Mouse (Mus musculus) thymus, postnatal 4 days (tissue): Measurements from ENCODE around the gene Duoxa1.

Experiments
- DNase-seq: peaks from one replicate; pipeline ENCODE4 v3.0.0; 2021

Duoxa1 gene

DNA sequence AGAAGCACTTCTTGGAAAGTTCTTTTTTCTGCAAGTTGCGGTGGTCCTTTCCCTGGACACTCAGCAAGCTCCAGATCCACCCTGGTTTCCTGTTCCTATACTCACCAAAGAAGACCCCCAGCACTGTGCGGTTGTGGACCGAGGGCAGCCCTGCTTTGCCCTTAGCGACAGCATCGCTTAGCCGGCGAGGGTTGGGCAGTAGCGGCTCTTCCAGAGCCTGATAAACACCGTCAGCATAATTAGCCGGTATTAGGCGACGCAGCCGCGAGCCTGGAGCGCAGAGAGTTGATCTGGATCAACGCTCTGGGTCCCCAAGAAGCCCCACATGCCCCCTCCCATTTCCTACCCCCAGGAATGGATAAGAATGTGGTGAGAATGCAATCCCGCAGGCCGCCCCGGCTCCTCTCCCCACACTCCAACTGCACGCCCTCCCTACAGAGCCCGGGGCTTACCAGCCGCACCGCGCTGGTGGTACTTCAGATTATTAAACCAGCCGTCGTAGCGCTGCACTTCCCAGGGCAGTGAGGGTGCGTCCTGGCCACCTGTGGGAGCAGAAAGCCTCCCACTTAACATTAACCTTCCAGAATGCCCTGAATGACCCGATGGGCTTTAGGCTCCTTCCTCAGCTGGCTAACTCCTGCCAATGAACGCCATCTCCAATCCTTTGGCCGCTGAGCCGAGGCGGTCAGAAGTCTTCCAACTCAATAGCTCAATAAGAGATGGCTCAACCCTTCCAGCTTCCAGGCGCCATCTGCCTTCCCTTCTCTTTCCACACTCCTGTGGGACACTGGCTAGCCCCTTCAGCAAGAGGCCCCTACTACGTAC lies 16.0 kb downstream of the Duoxa1 start:
- DNase-seq, result no peak

DNA sequence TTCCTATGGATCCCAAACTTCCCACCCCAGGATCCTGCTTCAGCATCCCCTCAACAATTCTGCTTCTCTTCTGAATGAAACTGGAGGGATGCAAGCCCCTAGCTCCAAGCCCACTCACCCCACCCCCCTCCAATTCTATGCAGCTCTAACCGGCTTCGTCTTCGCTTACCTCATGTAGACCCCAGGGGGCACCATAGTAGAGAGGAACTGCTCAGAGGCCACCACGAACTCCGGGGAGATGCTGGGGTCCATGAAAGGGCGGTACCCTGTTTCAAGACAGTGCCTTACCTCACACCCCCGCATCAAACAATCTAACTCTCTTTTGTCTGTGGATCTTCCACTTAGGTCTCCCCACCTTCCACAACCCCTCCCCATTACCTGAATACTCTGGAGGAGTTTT lies 18.6 kb downstream of the Duoxa1 start:
- peak; percentile 61 for DNase-seq

DNA sequence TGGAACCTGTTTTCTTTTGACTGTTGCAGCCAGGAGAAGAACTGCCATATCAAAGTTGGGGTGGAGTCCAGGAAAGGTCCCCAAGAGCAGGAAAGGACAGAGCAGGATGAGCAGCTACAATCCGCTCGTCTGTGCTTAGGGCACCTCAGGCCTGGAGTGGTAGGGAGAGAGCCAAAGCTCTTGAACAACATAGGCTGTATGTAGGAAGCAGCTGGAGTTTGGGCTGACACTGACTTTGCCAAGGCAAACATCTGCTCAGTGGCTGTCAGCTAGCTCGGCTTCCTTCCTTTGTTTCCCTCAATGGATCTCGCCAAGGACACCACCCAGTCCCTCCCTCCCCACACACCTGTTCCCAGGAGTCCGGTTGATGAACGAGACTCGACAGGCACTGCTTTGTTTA lies 27.4 kb downstream of the Duoxa1 start:
- no peak for DNase-seq

DNA sequence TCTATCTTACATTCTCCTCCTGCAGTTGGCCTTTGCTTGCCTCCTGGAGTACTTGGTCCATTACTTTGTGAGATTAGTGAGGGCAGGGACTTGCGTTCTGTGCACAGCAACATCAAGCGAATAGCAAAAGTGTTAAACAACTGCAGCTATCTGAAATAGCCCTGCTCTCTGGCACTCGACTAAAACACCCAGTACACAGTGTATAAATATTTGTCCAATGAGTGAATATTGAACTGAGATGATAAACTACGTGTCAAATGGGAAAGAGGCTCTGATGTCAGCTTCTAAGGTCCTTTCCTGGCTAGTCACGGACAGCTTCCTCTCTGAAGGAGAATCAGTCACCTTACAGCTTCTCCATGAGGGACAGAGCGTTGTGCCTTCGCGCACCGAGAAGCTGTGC lies 29.4 kb downstream of the Duoxa1 start:
- no peak for DNase-seq

DNA sequence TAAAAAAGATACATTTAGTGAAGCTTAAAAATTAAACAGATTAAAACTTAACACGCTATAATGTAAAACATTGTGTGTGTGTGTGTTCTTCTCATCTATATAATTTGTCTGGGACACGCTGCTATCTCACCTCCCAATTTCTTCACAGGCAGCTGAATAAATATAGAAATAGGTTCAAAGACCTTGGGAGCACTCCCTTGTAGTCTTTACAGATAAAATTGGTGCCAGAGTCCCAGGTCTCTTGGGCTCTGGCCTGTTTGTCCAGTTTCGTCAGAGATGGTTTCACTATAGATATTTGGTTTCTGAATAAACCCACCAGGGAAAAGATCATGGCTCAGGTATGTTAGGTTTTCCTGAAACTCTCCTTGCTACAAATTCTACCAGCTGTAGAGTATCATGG lies 34.8 kb downstream of the Duoxa1 start:
- no peak for DNase-seq

DNA sequence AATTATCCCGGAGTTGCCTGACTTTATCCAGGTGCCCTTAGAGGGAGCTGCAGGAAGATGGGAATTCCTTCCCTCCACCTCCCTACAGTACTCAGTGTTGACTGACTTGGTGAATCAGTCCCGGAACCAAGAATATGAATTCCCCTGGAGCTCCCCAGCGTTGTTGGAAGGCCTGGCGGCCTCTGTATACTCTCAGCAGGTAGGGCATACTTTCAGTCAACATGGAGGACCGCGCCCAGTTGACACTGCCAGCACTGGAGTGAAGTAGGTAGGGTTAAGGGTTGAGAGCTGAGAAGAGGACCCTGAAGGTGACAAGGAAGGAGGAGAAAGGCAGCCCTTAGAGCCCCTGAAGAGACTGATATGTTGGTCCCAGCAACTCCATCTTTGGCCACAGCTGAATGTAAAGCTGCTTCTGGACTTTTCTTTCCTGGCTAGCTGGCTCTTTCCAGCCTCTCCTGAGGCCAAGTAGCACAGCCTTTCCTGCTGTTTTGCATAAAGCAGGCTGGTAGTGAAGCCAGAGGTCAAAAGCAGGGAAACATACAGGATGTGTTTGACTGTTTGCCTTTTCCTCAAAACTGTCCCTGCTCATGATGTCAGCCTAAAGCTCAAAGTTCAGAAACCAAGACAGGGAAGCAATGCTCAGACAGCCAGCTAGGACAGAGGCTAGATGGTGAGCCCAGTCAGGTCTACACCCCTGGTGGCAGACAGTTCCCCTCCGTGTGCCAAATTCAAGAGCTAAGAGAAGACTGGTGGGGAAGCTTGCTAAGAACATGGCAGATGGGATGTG lies 46.9 kb downstream of the Duoxa1 start:
- DNase-seq, result no peak

DNA sequence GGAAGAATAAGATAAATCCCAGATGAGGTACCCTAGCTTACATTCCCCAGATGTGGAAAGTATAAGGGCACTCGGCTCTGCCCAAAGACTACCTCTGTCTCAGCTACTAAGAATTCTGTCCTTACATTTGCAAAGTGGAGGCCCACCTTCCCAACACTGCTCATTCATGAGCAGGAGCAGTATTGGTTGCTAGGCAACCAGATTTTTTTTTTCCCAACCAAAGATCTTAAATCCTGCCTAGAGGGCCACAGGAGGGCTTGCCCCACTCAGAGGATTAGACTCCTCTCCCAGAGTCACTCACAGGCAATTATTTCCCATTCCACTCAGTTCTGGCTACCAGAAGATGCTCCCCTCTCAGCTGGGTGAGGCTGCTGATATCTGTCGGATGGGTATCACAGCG lies 48.8 kb downstream of the Duoxa1 start:
- no peak for DNase-seq

DNA sequence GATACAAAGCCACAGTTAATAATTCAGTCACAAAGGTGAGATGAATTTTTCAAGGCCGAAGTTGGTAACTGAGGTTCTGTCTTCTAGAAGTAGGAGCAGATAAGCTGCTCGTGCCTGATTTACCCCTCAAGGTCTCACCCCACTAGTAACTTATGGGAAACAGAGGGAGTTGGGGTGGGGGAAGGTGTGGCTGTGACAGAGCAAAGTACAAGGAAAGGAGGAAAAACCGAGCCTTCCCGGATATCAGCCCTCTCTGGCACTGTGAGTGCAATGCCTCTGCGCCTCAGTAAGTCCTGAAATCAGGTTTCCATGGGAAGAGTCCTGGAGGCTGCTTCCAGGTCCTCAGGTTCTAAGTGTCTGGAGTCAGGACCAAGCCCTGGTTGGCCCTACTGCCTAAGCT lies 52.8 kb downstream of the Duoxa1 start:
- no peak for DNase-seq

DNA sequence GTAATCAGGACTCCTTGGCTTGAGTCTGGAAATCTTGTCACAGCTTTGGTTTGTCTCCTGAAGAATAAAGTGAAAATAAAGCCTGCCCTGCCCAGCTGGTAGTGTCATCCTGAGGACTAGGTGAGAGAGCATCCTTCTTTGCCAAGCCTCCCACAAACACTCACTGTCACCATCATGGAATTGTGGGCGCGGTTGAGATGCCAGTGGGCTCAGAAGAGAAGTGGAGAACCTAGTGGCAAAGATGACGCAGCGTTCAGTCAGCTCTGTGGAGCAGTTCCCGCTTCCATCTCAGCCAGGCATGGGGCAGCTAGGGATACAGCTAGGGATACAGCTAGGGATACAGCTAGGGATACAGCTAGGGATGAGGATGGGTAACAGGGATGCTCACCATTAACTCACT lies 57.5 kb downstream of the Duoxa1 start:
- DNase-seq, result no peak
